ENCODE assay signal across 8 mouse cellular contexts in genomic region chr2:30807648-30808295, GRCm38 (mm10). TPM values are rescaled to one million over a fixed set of nuclear protein-coding genes. Genes with fewer than 3 reads are reported as not detected.
DNase-seq lines count a peak whose midpoint lies in the region; ATAC-seq and TF ChIP-seq lines count a peak whose summit lies in the region.

Gene Ntmt1 (plus strand): TSS chr2:30807826.

- peak; percentile 64; the same call in 1 of the 2 replicates for TF ChIP-seq POLR2A in olfactory bulb, adult 2 months (IDR thresholded peaks at IDR 0.05; ENCODE audit: insufficient read depth, low read depth, low read length)
- peak; percentile 63; the same call in 1 of the 2 replicates for TF ChIP-seq POLR2A in thymus, adult 2 months (IDR thresholded peaks at IDR 0.05; ENCODE audit: control insufficient read depth, extremely low read depth, insufficient read depth, low read length, poor library complexity)

- ATAC-seq in G1E (ENCODE audit: extremely low read depth, insufficient number of reproducible peaks, low FRiP score, poor library complexity, severe bottlenecking), result peak; percentile 97
- ATAC-seq in forebrain, embryonic 16.5 days, result peak; percentile 97
- peak; percentile 97 for ATAC-seq in lung, embryonic 14.5 days (ENCODE audit: insufficient read depth)

- H3K4me2 ChIP-seq in forebrain, embryonic 16.5 days (ENCODE audit: low read length), result peak within 1 kb of the TSS; percentile 94
- H3K4me2 ChIP-seq in lung, embryonic 14.5 days, result peak within 1 kb of the TSS; percentile 97

- intact Hi-C loops in heart, postnatal 36 days (cut with DNase I), result no loop called here

- H3K36me3 ChIP-seq in G1E (replicated peaks), result peaks cover 34% of the 10 kb centered on the region
- 0 out of 2 replicates have a peak, but pooled peaks cover 3% of the 10 kb centered on the region for H3K36me3 ChIP-seq in forebrain, embryonic 16.5 days (ENCODE audit: control insufficient read depth, insufficient read depth)
- H3K36me3 ChIP-seq in lung, embryonic 14.5 days (ENCODE audit: insufficient read depth), result peaks cover 14% of the 10 kb centered on the region; the same call in 1 of the 2 replicates
- no peaks in the 10 kb centered on the region for H3K36me3 ChIP-seq in thymus, adult 2 months (ENCODE audit: control insufficient read depth, insufficient read depth, low read length)

- H3K27ac ChIP-seq in forebrain, embryonic 16.5 days (ENCODE audit: low read length), result peak within 1 kb of the TSS; percentile 74
- peak within 1 kb of the TSS; percentile 85 for H3K27ac ChIP-seq in layer of hippocampus, adult 2 months
- H3K27ac ChIP-seq in lung, embryonic 14.5 days (ENCODE audit: low read depth), result peak within 1 kb of the TSS; percentile 90
- peak within 1 kb of the TSS; percentile 49 for H3K27ac ChIP-seq in olfactory bulb, adult 2 months (ENCODE audit: insufficient read depth, low read depth, low read length)
- H3K27ac ChIP-seq in thymus, adult 2 months (ENCODE audit: control insufficient read depth, insufficient read depth, low read length), result no peak within 1 kb of the TSS

- H3K4me3 ChIP-seq in G1E (ENCODE audit: low read depth, low read length), result peak within 1 kb of the TSS; percentile 95
- H3K4me3 ChIP-seq in forebrain, embryonic 16.5 days (replicated peaks; ENCODE audit: low read length), result peak within 1 kb of the TSS; percentile 79
- peak within 1 kb of the TSS; percentile 83 for H3K4me3 ChIP-seq in layer of hippocampus, adult 2 months
- H3K4me3 ChIP-seq in lung, embryonic 14.5 days (ENCODE audit: low read depth, low read length), result peak within 1 kb of the TSS; percentile 87
- peak within 1 kb of the TSS; percentile 73 for H3K4me3 ChIP-seq in olfactory bulb, adult 2 months (ENCODE audit: insufficient read depth, low read depth, low read length)
- H3K4me3 ChIP-seq in thymus, adult 2 months (ENCODE audit: control insufficient read depth, insufficient read depth, low read length), result peak within 1 kb of the TSS; percentile 67

- peaks cover 54% of the 10 kb centered on the region for H3K4me1 ChIP-seq in G1E (ENCODE audit: insufficient read depth, low read depth, low read length)
- peaks cover 28% of the 10 kb centered on the region for H3K4me1 ChIP-seq in forebrain, embryonic 16.5 days (replicated peaks; ENCODE audit: control insufficient read depth, insufficient read depth, low read length)
- peaks cover 6% of the 10 kb centered on the region; the same call in 1 of the 2 replicates for H3K4me1 ChIP-seq in lung, embryonic 14.5 days (ENCODE audit: insufficient read depth)
- H3K4me1 ChIP-seq in olfactory bulb, adult 2 months (ENCODE audit: control insufficient read depth, insufficient read depth, low read length), result peaks cover 22% of the 10 kb centered on the region
- peaks cover 15% of the 10 kb centered on the region for H3K4me1 ChIP-seq in thymus, adult 2 months (replicated peaks; ENCODE audit: control insufficient read depth, insufficient read depth, low read length)

- 1% methylated on average over 44 of the region's 44 CpGs for WGBS in forebrain, embryonic 16.5 days
- under 1% methylated on average over 42 of the region's 44 CpGs for WGBS in lung, embryonic 14.5 days
- WGBS in olfactory bulb, adult 2 months, result under 1% methylated on average over 44 of the region's 44 CpGs
- WGBS in thymus, adult 2 months, result under 1% methylated on average over 44 of the region's 44 CpGs

- 0 out of 2 replicates have a peak, but pooled peaks cover under 1% of the 10 kb centered on the region for H3K9me3 ChIP-seq in G1E (replicated peaks)
- no peaks in the 10 kb centered on the region for H3K9me3 ChIP-seq in forebrain, embryonic 16.5 days (ENCODE audit: control insufficient read depth, low read length)
- H3K9me3 ChIP-seq in lung, embryonic 14.5 days (ENCODE audit: low read depth, low read length), result no peaks in the 10 kb centered on the region

- no peak for TF ChIP-seq CTCF in G1E (IDR thresholded peaks at IDR 0.05; ENCODE audit: low read depth, low read length)
- no peak for TF ChIP-seq CTCF in layer of hippocampus, adult 2 months (conservative IDR thresholded peaks at IDR 0.05)
- no peak; the same call in 1 of the 2 replicates for TF ChIP-seq CTCF in lung, embryonic 14.5 days (IDR thresholded peaks at IDR 0.05; ENCODE audit: low read depth)
- TF ChIP-seq CTCF in olfactory bulb, adult 2 months (IDR thresholded peaks at IDR 0.05; ENCODE audit: insufficient read depth, low read depth, low read length), result no peak
- peak; percentile 46; the same call in 1 of the 2 replicates for TF ChIP-seq CTCF in thymus, adult 2 months (IDR thresholded peaks at IDR 0.05; ENCODE audit: borderline replicate concordance, control insufficient read depth, extremely low read depth, insufficient read depth, low read length, poor library complexity)

- H3K9ac ChIP-seq in forebrain, embryonic 16.5 days (replicated peaks; ENCODE audit: low read depth, low read length), result peak within 1 kb of the TSS; percentile 85
- H3K9ac ChIP-seq in lung, embryonic 14.5 days, result peak within 1 kb of the TSS; percentile 92

- DNase-seq in G1E (ENCODE audit: low spot score), result peak; percentile 99
- DNase-seq in cerebellum, adult 18-20 months, result peak; percentile 92 to 99
- DNase-seq in heart, postnatal 36 days, result peak; percentile 98 to 99
- DNase-seq in layer of hippocampus, adult 2 months (ENCODE audit: low spot score in 2 of 2), result peak; percentile 99 to 100
- peak; percentile 99 for DNase-seq in lung, embryonic 14.5 days
- DNase-seq in thymus, adult 2 months, result peak; percentile 99

- peaks cover 21% of the 10 kb centered on the region for H3K27me3 ChIP-seq in G1E (ENCODE audit: insufficient read depth, low read length)
- H3K27me3 ChIP-seq in forebrain, embryonic 16.5 days (replicated peaks; ENCODE audit: control insufficient read depth, insufficient read depth, low read length), result no peaks in the 10 kb centered on the region
- H3K27me3 ChIP-seq in lung, embryonic 14.5 days (ENCODE audit: insufficient read depth, low read length), result no peaks in the 10 kb centered on the region
- no peaks in the 10 kb centered on the region for H3K27me3 ChIP-seq in thymus, adult 2 months (ENCODE audit: control insufficient read depth, insufficient read depth, low read length)

RNA-seq across cellular contexts. Expression of gene Ntmt1, which starts in this region (rescaled TPM):
- total RNA-seq in G1E (2014; fragmentation: Nextera tagmentation) (27.5 and 29.4 TPM in 2 replicates), G1E (2017) (18.9 and 26.0 TPM in 2 replicates)
- polyA plus RNA-seq in G1E (2012), result 66.9 and 69.6 TPM in 2 replicates
- 120 and 121 TPM in 2 replicates for polyA plus RNA-seq in forebrain, embryonic 16.5 days (2015; fragmentation: Nextera tagmentation; extraction: Ambion mirVana)
- 10 to 100 TPM; 23.4 to 27.8 TPM for total RNA-seq in heart, postnatal 36 days (2021)
- 10 to 100 TPM; 33.1 to 33.5 TPM for total RNA-seq in layer of hippocampus, adult 2 months (2021)
- polyA plus RNA-seq in lung, embryonic 14.5 days (2014; fragmentation: Nextera tagmentation; extraction: Ambion mirVana), result 88.3 and 96.0 TPM in 2 replicates
- not detected in 2 replicates for polyA plus RNA-seq in olfactory bulb, adult 2 months (2012; ENCODE audit: insufficient read depth, insufficient read length, low replicate concordance, missing spikeins)
- 30.5 and 33.9 TPM in 2 replicates for polyA plus RNA-seq in thymus, adult 2 months (2012; rRNA removed)

Comparison
In these comparisons a context has a peak if more than half of its experiments do, and no peak if none do; other contexts are left out.
1. RNA of gene Ntmt1 (polyA plus RNA-seq): 120 to 121 TPM in forebrain, embryonic 16.5 days, 88.3 to 96.0 TPM in lung, embryonic 14.5 days, 66.9 to 69.6 TPM in G1E and 30.5 to 33.9 TPM in thymus, adult 2 months; not detected in olfactory bulb, adult 2 months; every median in the first group is over 10 times any median in the second.
2. Peak in every context shown above with its lines, with median percentiles within 50 percentile points of each other: ATAC-seq, DNase-seq and H3K4me3 ChIP-seq.